23 mouse cellular contexts compared by ENCODE assay signal in the genomic region with DNA sequence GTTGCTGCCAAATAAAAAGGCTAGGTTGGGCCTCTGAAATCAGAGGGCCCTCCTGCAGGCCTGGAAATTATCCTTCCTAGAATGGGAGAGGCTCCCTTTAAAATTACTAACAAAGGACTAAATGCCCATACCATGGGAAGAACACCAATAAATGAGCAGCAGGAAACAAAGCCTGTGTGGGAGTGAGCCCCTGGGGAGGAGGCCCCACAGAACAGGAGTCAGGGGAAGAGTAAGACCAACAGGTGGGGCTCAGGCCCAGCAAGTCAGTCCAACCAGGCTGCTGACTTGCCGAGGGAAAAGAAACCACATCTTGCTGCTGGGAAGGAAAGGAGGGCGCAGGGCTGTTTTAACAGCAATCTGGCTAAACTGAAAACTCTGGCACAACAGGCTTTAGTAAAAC. TPM values are rescaled to one million over a fixed set of nuclear protein-coding genes. Genes with fewer than 3 reads are reported as not detected.
DNase-seq lines count a peak whose midpoint lies in the region; ATAC-seq and TF ChIP-seq lines count a peak whose summit lies in the region.
"Had no signal": no experiment of that assay in that cellular context is flagged by ENCODE, and none has a peak within 500 bp of the region (broad histone marks: within the 10 kb centered on the region; RNA-seq: fewer than 3 reads in every experiment).

No protein-coding gene starts in this region.

- H3K27ac ChIP-seq in left cerebral cortex, adult 2 months = peak overlapping the region; percentile 28; the same call in 1 of the 2 replicates
- H3K27ac ChIP-seq in forebrain, embryonic 16.5 days (ENCODE audit: low read length) = no peak overlapping the region

- intact Hi-C loops in left cerebral cortex, adult 2 months (cut with DNase I) = no loop called here
- intact Hi-C loops in left cerebral cortex, postnatal 14 days (cut with DNase I) = no loop called here

- H3K27me3 ChIP-seq in forebrain, embryonic 16.5 days (replicated peaks; ENCODE audit: control insufficient read depth, insufficient read depth, low read length) = no peaks in the 10 kb centered on the region
- H3K27me3 ChIP-seq: CH12.LX, Patski had no signal

- no peak overlapping the region for H3K4me2 ChIP-seq in forebrain, embryonic 16.5 days (ENCODE audit: low read length)

- H3K9ac ChIP-seq in forebrain, embryonic 16.5 days (replicated peaks; ENCODE audit: low read depth, low read length) = no peak overlapping the region

- WGBS in forebrain, embryonic 16.5 days = 70% methylated on average over 2 of the region's 2 CpGs

- H3K36me3 ChIP-seq in forebrain, embryonic 16.5 days (ENCODE audit: control insufficient read depth, insufficient read depth) = peaks cover 17% of the 10 kb centered on the region

- H3K9me3 ChIP-seq in forebrain, embryonic 16.5 days (ENCODE audit: control insufficient read depth, low read length) = no peaks in the 10 kb centered on the region
- H3K9me3 ChIP-seq: G1E had no signal

- no peak overlapping the region for H3K4me3 ChIP-seq in left cerebral cortex, adult 2 months
- H3K4me3 ChIP-seq in forebrain, embryonic 16.5 days (replicated peaks; ENCODE audit: low read length) = no peak overlapping the region

- DNase-seq in left cerebral cortex, adult 2 months (ENCODE audit: extremely low spot score in 1 of 2, low spot score in 2 of 2) = no peak
- DNase-seq in left cerebral cortex, postnatal 14 days (ENCODE audit: low spot score in 2 of 2) = no peak
- peak; percentile 75 for DNase-seq in R1 (ENCODE audit: low read depth, low spot score)
- peak; percentile 52 for DNase-seq in ZHBTc4 (ENCODE audit: low read depth, low spot score)
- DNase-seq in layer of hippocampus, postnatal 25 days (ENCODE audit: extremely low spot score in 1 of 2, low spot score in 1 of 2) = no peak
- DNase-seq: adrenal gland, adult 2 months; adrenal gland, adult 8-10 months; adrenal gland, postnatal 10 days; adrenal gland, postnatal 14 days; adrenal gland, postnatal 25 days; adrenal gland, postnatal 36 days; B cell, adult 2 months; cerebellum, adult 11 months; cerebellum, adult 11-12 months; cerebellum, adult 18-20 months; cerebellum, adult 2 months; cerebellum, adult 8-10 months had no signal

- no peak for ATAC-seq in forebrain, embryonic 16.5 days
- ATAC-seq: activated CD4-positive, CD25-positive, alpha-beta regulatory T cell, adult 4 months; CD4-positive, CD25-positive, alpha-beta regulatory T cell, adult 4 months; Patski had no signal

- TF ChIP-seq CTCF in left cerebral cortex, adult 2 months (IDR thresholded peaks at IDR 0.05) = no peak

- no peaks in the 10 kb centered on the region for H3K4me1 ChIP-seq in forebrain, embryonic 16.5 days (replicated peaks; ENCODE audit: control insufficient read depth, insufficient read depth, low read length)

RNA-seq across cellular contexts. Expression of gene Trappc12, which starts 33.2 kb away (rescaled TPM):
- 10 to 100 TPM; 61.4 to 63.0 TPM for total RNA-seq in left cerebral cortex, adult 2 months (2021)
- 10 to 100 TPM; 53.6 to 57.0 TPM for total RNA-seq in left cerebral cortex, postnatal 14 days (2021)
- 10 to 100 TPM; 57.9 to 59.4 TPM for total RNA-seq in layer of hippocampus, postnatal 25 days (2021)
- 47.0 and 50.0 TPM in 2 replicates for polyA plus RNA-seq in forebrain, embryonic 16.5 days (2015; fragmentation: Nextera tagmentation; extraction: Ambion mirVana)

RNA-seq across cellular contexts. Expression of gene Eipr1, which starts 34.5 kb away (rescaled TPM):
- total RNA-seq in left cerebral cortex, adult 2 months (2021) = 10 to 100 TPM; 64.0 to 65.1 TPM
- 10 to 100 TPM; 59.7 to 60.1 TPM for total RNA-seq in left cerebral cortex, postnatal 14 days (2021)
- 10 to 100 TPM; 48.8 to 52.1 TPM for total RNA-seq in layer of hippocampus, postnatal 25 days (2021)
- 75.9 and 79.3 TPM in 2 replicates for polyA plus RNA-seq in forebrain, embryonic 16.5 days (2015; fragmentation: Nextera tagmentation; extraction: Ambion mirVana)

RNA-seq across cellular contexts. Expression of gene Adi1, which starts 42.0 kb away (rescaled TPM):
- total RNA-seq in left cerebral cortex, adult 2 months (2021) = 10 to 100 TPM; 32.2 to 33.0 TPM
- 10 to 100 TPM; 16.9 to 19.8 TPM for total RNA-seq in left cerebral cortex, postnatal 14 days (2021)
- total RNA-seq in layer of hippocampus, postnatal 25 days (2021) = 10 to 100 TPM; 29.7 to 35.0 TPM
- polyA plus RNA-seq in forebrain, embryonic 16.5 days (2015; fragmentation: Nextera tagmentation; extraction: Ambion mirVana) = 40.4 and 44.3 TPM in 2 replicates

Comparison
In these comparisons a context has a peak if more than half of its experiments do, and no peak if none do; other contexts are left out.
1. DNase-seq: peak in R1 (single experiment) and ZHBTc4 (single experiment); none in left cerebral cortex, adult 2 months (0 of 2), left cerebral cortex, postnatal 14 days (0 of 2) and layer of hippocampus, postnatal 25 days (0 of 2).